Mouse (Mus musculus) embryonic facial prominence, embryonic 12.5 days (tissue): ENCODE data around the gene Nr4a1. TPM values are rescaled to one million over a fixed set of nuclear protein-coding genes. Genes with fewer than 3 reads are reported as not detected.
A peak's percentile ranks its signal among the peaks of the same experiment; 100 is the strongest.

Source experiments
- ATAC-seq: fragments of 200-750 bp; cut with Nextera tagmentation; 2 replicates; pipeline ENCODE4 v1.8.0; 2017; ENCODE audit not compliant: insufficient number of reproducible peaks, insufficient read depth, low FRiP score, low TSS enrichment
- H3K27ac ChIP-seq: fragments of 300-500 bp; sonication (generic); 2 replicates; pipeline ENCODE4 v1.5.1; 2016; ENCODE audit warnings: mild to moderate bottlenecking
- H3K27me3 ChIP-seq: fragments of 300-500 bp; sonication (generic); 2 replicates; pipeline ENCODE4 v1.6.1; 2016; ENCODE audit warnings: mild to moderate bottlenecking, moderate library complexity
- H3K36me3 ChIP-seq: fragments of 300-500 bp; sonication (generic); 2 replicates; pipeline ENCODE4 v1.6.1; 2016; ENCODE audit warnings: mild to moderate bottlenecking
- H3K4me1 ChIP-seq: fragments of 300-500 bp; sonication (generic); 2 replicates; pipeline ENCODE4 v1.6.1; 2016
- H3K4me2 ChIP-seq: fragments of 300-500 bp; sonication (generic); replicated peaks from 2 replicates; pipeline ENCODE4 v1.6.1; 2016; ENCODE audit warnings: mild to moderate bottlenecking, moderate library complexity
- H3K4me3 ChIP-seq: fragments of 300-500 bp; sonication (generic); 2 replicates; pipeline ENCODE4 v1.5.1; 2016; ENCODE audit warnings: mild to moderate bottlenecking
- H3K9ac ChIP-seq: fragments of 300-500 bp; sonication (generic); 2 replicates; pipeline ENCODE4 v1.6.1; 2016; ENCODE audit warnings: mild to moderate bottlenecking, moderate library complexity
- H3K9me3 ChIP-seq: fragments of 300-500 bp; sonication (generic); 2 replicates; pipeline ENCODE4 v1.6.1; 2016; ENCODE audit warnings: mild to moderate bottlenecking, moderate library complexity
- WGBS: fragments of 180-500 bp; shearing (Covaris S2); methylation state at CpG from one replicate; pipeline ENCODE4 v1.1.7; 2016; 5-methylcytosine and 5-hydroxymethylcytosine counted together
- polyA plus RNA-seq: library from polyadenylated mRNA; unstranded; fragments of >200 nt; fragmentation: Nextera tagmentation; extraction: Ambion mirVana; gene quantifications from 2 replicates; pipeline ENCODE4 v1.2.1, GENCODE M21; 2016

The Nr4a1 gene
- polyA plus RNA-seq, 1 experiment from 2014 or later, result 8.2 TPM

DNA sequence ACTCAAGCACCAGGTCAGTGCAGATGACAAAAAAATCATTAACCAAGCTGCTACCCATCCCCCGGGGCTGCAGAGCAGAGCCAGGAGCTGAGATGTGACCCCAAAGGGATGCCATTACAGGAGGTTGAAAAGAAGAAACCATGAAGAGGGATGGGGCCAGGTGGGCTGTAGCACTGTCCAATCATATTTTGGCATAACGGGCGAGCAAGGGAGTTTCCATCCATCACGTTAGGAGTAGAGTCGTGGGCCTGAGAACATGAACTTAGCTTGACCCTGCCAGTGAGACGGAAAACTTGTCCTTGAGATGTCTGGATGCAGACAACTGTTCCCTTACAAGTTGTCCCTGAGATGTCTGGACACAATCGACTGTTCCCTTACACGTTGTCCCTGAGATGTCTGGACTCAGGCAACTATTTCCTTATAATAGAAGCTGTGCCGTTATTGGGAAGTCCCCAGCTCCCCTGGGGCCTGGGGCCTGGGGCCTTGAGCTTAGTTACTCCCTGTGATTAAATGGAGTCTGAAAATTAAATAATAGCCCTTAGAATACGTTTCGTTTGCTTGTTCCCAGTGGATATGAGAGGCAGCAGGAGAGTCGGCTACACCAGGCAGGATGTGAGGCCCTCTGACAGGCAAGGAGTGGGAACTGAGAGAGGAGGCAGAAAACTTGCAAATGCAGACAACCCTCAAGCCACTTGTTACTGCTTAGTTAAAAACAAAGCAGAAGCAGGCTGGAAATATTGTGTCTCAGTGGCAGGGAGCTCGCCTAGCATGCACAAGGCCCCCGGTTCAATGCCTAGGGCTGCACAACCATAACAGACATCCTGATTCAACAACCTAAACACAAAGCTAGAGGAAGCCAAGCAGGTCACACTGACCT, 65.1 kb downstream of the Nr4a1 start:
- WGBS, result 56% methylated on average over 14 of the region's 14 CpGs

DNA sequence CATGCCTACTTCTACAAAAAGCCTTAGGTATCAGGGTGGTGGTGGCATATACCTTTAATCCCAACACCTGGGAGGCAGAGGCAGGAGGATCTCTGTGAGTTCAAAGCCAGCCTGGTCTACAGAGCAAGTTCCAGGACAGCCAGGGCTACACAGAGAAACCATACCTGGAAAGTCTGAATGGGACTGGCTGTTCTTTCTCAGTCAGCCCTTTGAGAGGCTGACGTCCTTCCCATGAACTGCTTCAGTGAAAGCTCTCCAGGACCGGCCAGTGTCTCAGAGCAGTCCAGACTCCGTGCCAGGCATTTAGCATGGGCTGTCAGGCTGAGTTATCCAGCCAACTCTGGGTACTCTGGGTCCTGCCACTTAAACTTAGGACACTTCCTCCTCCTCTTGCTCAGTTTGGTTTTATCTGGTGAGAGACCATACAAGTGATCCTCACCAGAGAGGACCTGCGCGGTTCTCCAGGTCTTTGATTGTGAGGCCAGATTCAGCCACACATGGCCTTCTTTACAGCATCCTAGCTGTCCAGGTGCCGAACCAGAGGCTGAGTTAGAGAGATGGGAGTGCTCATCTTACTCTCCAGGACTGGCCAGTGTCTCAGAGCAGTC, 66.0 kb downstream of the Nr4a1 start:
- WGBS, result 85% methylated on average over 6 of the region's 6 CpGs
- ATAC-seq, result no peak

More for the DNA sequence above, 65.1 kb downstream of the Nr4a1 start:
- ATAC-seq, result no peak
- H3K27ac ChIP-seq, result 0 out of 2 replicates have a peak overlapping the region, but pooled peaks have one; percentile 18
- no peak overlapping the region for H3K9ac ChIP-seq
- H3K36me3 ChIP-seq, result no peaks in the 10 kb centered on the region
- no peaks in the 10 kb centered on the region for H3K27me3 ChIP-seq
- no peak overlapping the region for H3K4me3 ChIP-seq
- peaks cover 16% of the 10 kb centered on the region for H3K4me1 ChIP-seq
- no peaks in the 10 kb centered on the region for H3K9me3 ChIP-seq
- H3K4me2 ChIP-seq, result no peak overlapping the region

DNA sequence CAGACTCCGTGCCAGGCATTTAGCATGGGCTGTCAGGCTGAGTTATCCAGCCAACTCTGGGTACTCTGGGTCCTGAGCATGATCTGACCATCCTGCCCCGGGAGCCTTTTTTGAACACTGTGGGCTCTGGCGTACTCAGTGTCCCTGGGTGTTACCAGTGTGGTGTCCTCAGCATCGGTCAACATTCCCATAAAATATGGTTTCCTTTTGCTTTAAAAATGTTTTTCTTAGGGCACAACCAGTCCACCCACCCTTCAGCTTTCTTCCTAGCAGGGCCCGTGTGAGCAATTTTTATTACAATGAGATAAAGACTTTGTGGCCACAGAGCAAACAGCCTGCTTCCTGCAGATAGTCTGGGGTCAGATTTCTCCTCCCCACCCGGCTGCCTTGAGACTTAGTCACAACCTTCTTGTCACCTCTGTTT, 66.6 kb downstream of the Nr4a1 start:
- Histone ChIP-seq H3K9me3 (no peaks in the 10 kb centered on the region), H3K4me1 (peaks cover 16% of the 10 kb centered on the region), H3K27me3 (no peaks in the 10 kb centered on the region), H3K4me3 (no peak overlapping the region), H3K9ac (no peak overlapping the region), H3K4me2 (no peak overlapping the region), H3K36me3 (no peaks in the 10 kb centered on the region), H3K27ac (0 out of 2 replicates have a peak overlapping the region, but pooled peaks have one; percentile 11)
- 49% methylated on average over 6 of the region's 6 CpGs for WGBS
- no peak for ATAC-seq

More for the DNA sequence above, 66.0 kb downstream of the Nr4a1 start:
- Histone ChIP-seq H3K9me3 (no peaks in the 10 kb centered on the region), H3K27me3 (no peaks in the 10 kb centered on the region), H3K4me3 (no peak overlapping the region), H3K9ac (no peak overlapping the region), H3K27ac (no peak overlapping the region), H3K36me3 (no peaks in the 10 kb centered on the region), H3K4me1 (peaks cover 16% of the 10 kb centered on the region), H3K4me2 (no peak overlapping the region)

DNA sequence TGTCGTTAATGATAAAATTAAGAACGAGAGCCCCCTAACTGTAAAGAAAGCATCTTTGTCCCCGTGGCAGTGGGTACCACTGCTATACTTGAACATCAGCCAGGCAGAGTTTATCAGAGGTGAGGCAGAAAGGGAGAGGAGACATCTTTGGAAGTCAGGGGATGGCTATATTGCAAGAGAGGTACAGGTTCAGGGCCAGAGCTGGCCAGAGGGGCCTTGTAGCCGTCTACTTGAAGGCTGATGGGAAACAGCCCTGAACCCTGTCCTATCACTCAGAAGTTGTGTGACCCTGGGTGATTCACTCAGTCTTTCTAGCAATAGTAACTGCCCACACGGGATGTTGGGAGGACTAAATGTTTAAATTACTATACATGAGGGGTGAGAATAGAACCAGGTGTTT, 67.1 kb downstream of the Nr4a1 start:
- ATAC-seq, result no peak
- H3K9ac ChIP-seq, result no peak overlapping the region
- no peak overlapping the region for H3K4me2 ChIP-seq
- no peak overlapping the region for H3K4me3 ChIP-seq
- H3K4me1 ChIP-seq, result peaks cover 16% of the 10 kb centered on the region
- 0 out of 2 replicates have a peak overlapping the region, but pooled peaks have one; percentile 11 for H3K27ac ChIP-seq
- no peaks in the 10 kb centered on the region for H3K27me3 ChIP-seq
- 64% methylated on average over 5 of the region's 5 CpGs for WGBS
- no peaks in the 10 kb centered on the region for H3K36me3 ChIP-seq
- H3K9me3 ChIP-seq, result no peaks in the 10 kb centered on the region

DNA sequence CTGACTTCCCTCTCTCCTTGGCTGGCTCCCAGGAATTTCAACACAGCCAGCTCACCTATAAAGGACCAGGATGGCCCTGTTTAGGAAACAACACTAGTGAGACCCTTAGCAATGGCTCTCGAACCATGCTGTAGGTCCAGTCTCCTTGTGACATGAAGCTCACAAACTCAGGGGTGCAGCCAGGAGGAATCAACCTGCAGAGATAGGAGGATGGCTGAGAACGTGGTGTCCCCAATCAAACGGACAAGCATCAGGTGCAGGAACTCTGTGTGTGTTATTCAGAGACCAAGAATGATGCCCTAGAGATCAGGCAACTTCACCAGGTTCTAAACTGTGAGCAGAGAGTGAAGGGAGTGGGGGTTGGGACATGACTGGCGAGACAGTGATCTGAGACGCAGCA, 68.0 kb downstream of the Nr4a1 start:
- no peak overlapping the region for H3K27ac ChIP-seq
- no peaks in the 10 kb centered on the region for H3K36me3 ChIP-seq
- no peak for ATAC-seq
- 0 out of 2 replicates have a peak, but pooled peaks cover 9% of the 10 kb centered on the region for H3K4me1 ChIP-seq
- H3K9me3 ChIP-seq, result no peaks in the 10 kb centered on the region
- no peak overlapping the region for H3K4me2 ChIP-seq
- H3K27me3 ChIP-seq, result no peaks in the 10 kb centered on the region
- H3K4me3 ChIP-seq, result no peak overlapping the region
- no peak overlapping the region for H3K9ac ChIP-seq
- 74% methylated on average over 5 of the region's 5 CpGs for WGBS

DNA sequence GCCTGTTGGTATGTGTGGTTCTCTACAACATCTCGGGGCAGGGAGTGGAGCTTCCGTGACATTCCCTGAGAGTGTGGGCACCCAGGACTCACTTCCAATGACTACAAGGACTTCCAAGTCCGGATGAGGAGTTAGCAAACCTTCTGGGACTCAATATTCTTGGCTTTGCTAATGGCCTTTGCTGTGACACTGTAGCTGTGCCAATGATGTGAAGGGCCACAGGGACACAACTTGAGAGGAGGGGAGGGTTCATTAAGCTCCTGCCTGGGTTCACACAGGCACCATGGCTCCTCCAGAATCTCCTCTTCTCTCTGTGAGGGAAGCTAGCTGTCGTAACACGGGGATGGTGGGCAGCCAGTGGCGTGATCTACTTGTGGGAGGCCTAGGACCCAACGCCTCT, 68.6 kb downstream of the Nr4a1 start:
- Histone ChIP-seq H3K36me3 (no peaks in the 10 kb centered on the region), H3K27ac (no peak overlapping the region), H3K9me3 (no peaks in the 10 kb centered on the region), H3K4me3 (no peak overlapping the region), H3K4me1 (peaks cover 13% of the 10 kb centered on the region; the same call in 1 of the 2 replicates), H3K9ac (no peak overlapping the region), H3K4me2 (no peak overlapping the region), H3K27me3 (no peaks in the 10 kb centered on the region)
- 93% methylated on average over 7 of the region's 7 CpGs for WGBS
- no peak for ATAC-seq

DNA sequence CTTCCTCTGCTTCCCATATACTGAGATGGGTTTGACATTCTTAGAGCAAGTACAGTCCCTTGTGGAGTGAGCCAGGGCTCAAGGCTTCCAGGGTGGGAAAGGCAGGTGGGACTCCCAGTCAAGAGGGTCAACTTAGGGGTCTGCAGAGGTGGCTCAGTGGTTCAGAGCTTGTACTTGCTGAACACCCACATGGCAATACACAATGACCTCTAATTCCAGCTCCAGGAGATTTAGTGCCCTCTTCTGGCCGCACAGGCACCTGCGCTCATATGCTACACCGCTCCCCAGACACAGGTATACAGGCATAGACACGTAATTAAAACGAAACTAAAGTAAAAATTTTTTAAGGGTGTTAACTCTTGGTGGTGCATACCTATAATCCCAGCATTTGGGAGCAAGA, 69.4 kb downstream of the Nr4a1 start:
- Histone ChIP-seq H3K27ac (no peak overlapping the region), H3K36me3 (no peaks in the 10 kb centered on the region), H3K4me1 (peaks cover 13% of the 10 kb centered on the region; the same call in 1 of the 2 replicates), H3K27me3 (no peaks in the 10 kb centered on the region), H3K4me2 (no peak overlapping the region), H3K4me3 (no peak overlapping the region), H3K9me3 (no peaks in the 10 kb centered on the region), H3K9ac (no peak overlapping the region)
- 96% methylated on average over 5 of the region's 5 CpGs for WGBS
- ATAC-seq, result no peak

Other genes starting within 250 kb of the Nr4a1 start
- not detected in 2 replicates for gene Gm47841, start 206.9 kb upstream of the Nr4a1 start, polyA plus RNA-seq
- gene Fignl2, start 175.7 kb upstream of the Nr4a1 start, polyA plus RNA-seq, result 0.36 and 0.38 TPM in 2 replicates
- gene Ankrd33, start 138.5 kb upstream of the Nr4a1 start, polyA plus RNA-seq, result not detected in 2 replicates
- gene Acvrl1, start 125.7 kb upstream of the Nr4a1 start, polyA plus RNA-seq, result 10.8 and 11.3 TPM in 2 replicates
- 7.5 and 8.2 TPM in 2 replicates for gene Acvr1b, start 80.2 kb upstream of the Nr4a1 start, polyA plus RNA-seq
- 9.5 and 10.7 TPM in 2 replicates for gene Grasp, start 30.1 kb upstream of the Nr4a1 start, polyA plus RNA-seq
- 61.7 and 64.5 TPM in 2 replicates for gene Atg101, start 30.0 kb downstream of the Nr4a1 start, polyA plus RNA-seq
- 1.0 and 1.1 TPM in 2 replicates for gene 6030408B16Rik, start 38.9 kb downstream of the Nr4a1 start, polyA plus RNA-seq
- 0.35 and 0.45 TPM in 2 replicates for gene Krt80, start 115.9 kb downstream of the Nr4a1 start, polyA plus RNA-seq
- 14.2 and 15.7 TPM in 2 replicates for gene Krt7, start 156.8 kb downstream of the Nr4a1 start, polyA plus RNA-seq
- 0.53 and 0.54 TPM in 2 replicates for gene Krt87, start 184.5 kb downstream of the Nr4a1 start, polyA plus RNA-seq
- not detected in 2 replicates for gene Krt88, start 193.5 kb downstream of the Nr4a1 start, polyA plus RNA-seq
- gene Krt81, start 209.5 kb downstream of the Nr4a1 start, polyA plus RNA-seq, result not detected in 2 replicates
- not detected in 2 replicates for gene Krt86, start 219.2 kb downstream of the Nr4a1 start, polyA plus RNA-seq
- gene Krt83, start 237.2 kb downstream of the Nr4a1 start, polyA plus RNA-seq, result not detected in 2 replicates